ENCODE assay signal across 10 mouse cellular contexts in the genomic region with DNA sequence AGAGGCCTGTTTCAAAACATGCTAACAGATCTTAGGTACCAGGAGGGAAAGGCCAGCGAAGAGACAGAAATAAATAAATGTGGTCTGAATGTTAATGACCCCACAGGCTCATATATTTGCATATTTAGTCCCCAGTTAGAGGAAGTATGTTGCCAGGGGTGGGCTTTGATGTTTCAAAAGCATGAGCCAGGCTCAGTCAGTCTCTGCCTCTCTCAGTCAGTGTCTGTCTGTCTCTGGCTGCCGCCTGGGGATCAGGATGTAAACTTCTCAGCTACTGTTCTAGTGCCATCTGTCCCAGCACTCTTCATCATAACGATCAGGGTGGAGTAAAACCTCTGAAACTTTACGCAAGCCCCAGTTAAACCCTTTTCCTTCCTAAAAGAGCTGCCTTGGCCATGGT. TPM values are rescaled to one million over a fixed set of nuclear protein-coding genes. Genes with fewer than 3 reads are reported as not detected.
DNase-seq lines count a peak whose midpoint lies in the region; ATAC-seq and TF ChIP-seq lines count a peak whose summit lies in the region.
"Had no signal": no experiment of that assay in that cellular context is flagged by ENCODE, and none has a peak within 500 bp of the region (broad histone marks: within the 10 kb centered on the region; RNA-seq: fewer than 3 reads in every experiment).

No protein-coding gene starts in this region.

- no peak overlapping the region for H3K4me3 ChIP-seq in gastrocnemius, adult 2 months
- no peak overlapping the region for H3K4me3 ChIP-seq in lung, embryonic 14.5 days (ENCODE audit: low read depth, low read length)
- no peak overlapping the region for H3K4me3 ChIP-seq in hindbrain, embryonic 16.5 days (ENCODE audit: low read length)
- no peak overlapping the region for H3K4me3 ChIP-seq in neural tube, embryonic 14.5 days (ENCODE audit: low read depth, low read length)

- 61% methylated on average over 4 of the region's 4 CpGs for WGBS in lung, embryonic 14.5 days
- WGBS in hindbrain, embryonic 16.5 days = 35% methylated on average over 4 of the region's 4 CpGs
- 30% methylated on average over 4 of the region's 4 CpGs for WGBS in neural tube, embryonic 14.5 days

- DNase-seq in gastrocnemius, adult 2 months = no peak
- no peak for DNase-seq in gastrocnemius, postnatal 14 days
- no peak for DNase-seq in lung, embryonic 14.5 days
- DNase-seq in lung, postnatal 25 days (ENCODE audit: low spot score) = no peak
- DNase-seq in urinary bladder, postnatal 14 days (ENCODE audit: low spot score) = no peak
- no peak for DNase-seq in thymus, postnatal 36 days
- DNase-seq: kidney, adult 11 months had no signal

- peak overlapping the region; percentile 68 for H3K27ac ChIP-seq in gastrocnemius, adult 2 months
- 0 out of 2 replicates have a peak overlapping the region, but pooled peaks have one; percentile 74 for H3K27ac ChIP-seq in lung, embryonic 14.5 days (ENCODE audit: low read depth)
- peak overlapping the region; percentile 60 for H3K27ac ChIP-seq in hindbrain, embryonic 16.5 days (ENCODE audit: low read depth, low read length)
- peak overlapping the region; percentile 73 for H3K27ac ChIP-seq in neural tube, embryonic 14.5 days (ENCODE audit: low read depth, low read length)

- no peak for ATAC-seq in lung, embryonic 14.5 days (ENCODE audit: insufficient read depth)
- peak; percentile 35; the same call in 1 of the 2 replicates for ATAC-seq in hindbrain, embryonic 16.5 days
- ATAC-seq in neural tube, embryonic 14.5 days (ENCODE audit: low read depth) = peak; percentile 30; the same call in 1 of the 2 replicates

- no peak overlapping the region for H3K9ac ChIP-seq in lung, embryonic 14.5 days
- no peak overlapping the region for H3K9ac ChIP-seq in hindbrain, embryonic 16.5 days (ENCODE audit: low read depth, low read length)
- no peak overlapping the region for H3K9ac ChIP-seq in neural tube, embryonic 14.5 days (replicated peaks; ENCODE audit: low read depth, low read length)

- no peak for TF ChIP-seq CTCF in gastrocnemius, adult 2 months (IDR thresholded peaks at IDR 0.05)
- TF ChIP-seq CTCF in lung, embryonic 14.5 days (IDR thresholded peaks at IDR 0.05; ENCODE audit: low read depth) = no peak

- H3K4me2 ChIP-seq in lung, embryonic 14.5 days = no peak overlapping the region
- H3K4me2 ChIP-seq in hindbrain, embryonic 16.5 days (ENCODE audit: low read length) = no peak overlapping the region
- no peak overlapping the region for H3K4me2 ChIP-seq in neural tube, embryonic 14.5 days (ENCODE audit: low read depth, low read length)

- H3K36me3 ChIP-seq in lung, embryonic 14.5 days (ENCODE audit: insufficient read depth) = peaks cover 8% of the 10 kb centered on the region
- peaks cover 6% of the 10 kb centered on the region; the same call in 1 of the 2 replicates for H3K36me3 ChIP-seq in hindbrain, embryonic 16.5 days (ENCODE audit: control insufficient read depth, insufficient read depth, low read length)
- H3K36me3 ChIP-seq in neural tube, embryonic 14.5 days (ENCODE audit: control insufficient read depth, insufficient read depth, low read length) = peaks cover 4% of the 10 kb centered on the region; the same call in 1 of the 2 replicates

- intact Hi-C loops in gastrocnemius, adult 2 months (cut with DNase I) = no loop called here
- intact Hi-C loops in gastrocnemius, postnatal 14 days (cut with DNase I; ENCODE audit: low total_unique reads) = no loop called here

- H3K4me1 ChIP-seq in lung, embryonic 14.5 days (ENCODE audit: insufficient read depth) = peaks cover 12% of the 10 kb centered on the region
- peaks cover 18% of the 10 kb centered on the region; the same call in 1 of the 2 replicates for H3K4me1 ChIP-seq in hindbrain, embryonic 16.5 days (ENCODE audit: control insufficient read depth, insufficient read depth, low read depth, low read length)
- H3K4me1 ChIP-seq in neural tube, embryonic 14.5 days (ENCODE audit: control insufficient read depth, insufficient read depth, low read length) = peaks cover 13% of the 10 kb centered on the region

- H3K27me3 ChIP-seq in lung, embryonic 14.5 days (ENCODE audit: insufficient read depth, low read length) = no peaks in the 10 kb centered on the region
- H3K27me3 ChIP-seq in hindbrain, embryonic 16.5 days (replicated peaks; ENCODE audit: control insufficient read depth, insufficient read depth, low read length) = no peaks in the 10 kb centered on the region
- no peaks in the 10 kb centered on the region for H3K27me3 ChIP-seq in neural tube, embryonic 14.5 days (ENCODE audit: control insufficient read depth, insufficient read depth, low read length)

- no peaks in the 10 kb centered on the region for H3K9me3 ChIP-seq in lung, embryonic 14.5 days (ENCODE audit: low read depth, low read length)
- no peaks in the 10 kb centered on the region for H3K9me3 ChIP-seq in hindbrain, embryonic 16.5 days (ENCODE audit: control insufficient read depth, low read length)
- no peaks in the 10 kb centered on the region for H3K9me3 ChIP-seq in neural tube, embryonic 14.5 days (ENCODE audit: control insufficient read depth, low read length)

RNA-seq across cellular contexts. Expression of gene Dennd2a, which starts 29.9 kb away (rescaled TPM):
- total RNA-seq in gastrocnemius, adult 2 months (2021) = 1 to 10 TPM; 3.3 to 4.4 TPM
- 10 to 100 TPM in 1 of 2 experiments, 1 to 10 TPM in 1; 8.2 to 10.9 TPM for total RNA-seq in gastrocnemius, postnatal 14 days (2021)
- polyA plus RNA-seq in lung, embryonic 14.5 days (2014; fragmentation: Nextera tagmentation; extraction: Ambion mirVana) = 30.4 and 33.1 TPM in 2 replicates
- polyA plus RNA-seq in hindbrain, embryonic 16.5 days (2015; fragmentation: Nextera tagmentation; extraction: Ambion mirVana) = 12.8 and 17.6 TPM in 2 replicates
- polyA plus RNA-seq in neural tube, embryonic 14.5 days (2014; fragmentation: Nextera tagmentation; extraction: Ambion mirVana) = 20.1 and 24.5 TPM in 2 replicates

RNA-seq across cellular contexts. Expression of gene Adck2, which starts 45.9 kb away (rescaled TPM):
- 1 to 10 TPM; 5.3 to 6.2 TPM for total RNA-seq in gastrocnemius, adult 2 months (2021)
- total RNA-seq in gastrocnemius, postnatal 14 days (2021) = 1 to 10 TPM; 7.0 to 7.7 TPM
- polyA plus RNA-seq in lung, embryonic 14.5 days (2014; fragmentation: Nextera tagmentation; extraction: Ambion mirVana) = 21.8 and 22.1 TPM in 2 replicates
- 42.6 and 47.9 TPM in 2 replicates for polyA plus RNA-seq in hindbrain, embryonic 16.5 days (2015; fragmentation: Nextera tagmentation; extraction: Ambion mirVana)
- 30.3 and 45.1 TPM in 2 replicates for polyA plus RNA-seq in neural tube, embryonic 14.5 days (2014; fragmentation: Nextera tagmentation; extraction: Ambion mirVana)

RNA-seq across cellular contexts. Expression of gene Gm42420, which starts 57.7 kb away (rescaled TPM):
- total RNA-seq in gastrocnemius, adult 2 months (2021) = under 1 TPM in 1 of 2 experiments, not detected in 1; 0.66 TPM
- total RNA-seq in gastrocnemius, postnatal 14 days (2021) = not detected
- polyA plus RNA-seq in lung, embryonic 14.5 days (2014; fragmentation: Nextera tagmentation; extraction: Ambion mirVana) = 0.74 and 1.0 TPM in 2 replicates
- polyA plus RNA-seq in hindbrain, embryonic 16.5 days (2015; fragmentation: Nextera tagmentation; extraction: Ambion mirVana) = 1.6 and 1.9 TPM in 2 replicates
- polyA plus RNA-seq in neural tube, embryonic 14.5 days (2014; fragmentation: Nextera tagmentation; extraction: Ambion mirVana) = 1.1 TPM in 2 replicates
- polyA plus RNA-seq: C2C12 had no signal
